ENCODE assay signal across 8 mouse cellular contexts in genomic region chr5:43235997-43236396, GRCm38 (mm10). TPM values are rescaled to one million over a fixed set of nuclear protein-coding genes. Genes with fewer than 3 reads are reported as not detected.
DNase-seq lines count a peak whose midpoint lies in the region; ATAC-seq and TF ChIP-seq lines count a peak whose summit lies in the region.

No protein-coding gene starts in this region.

- H3K9ac ChIP-seq in limb, embryonic 12.5 days (replicated peaks): no peak overlapping the region
- no peak overlapping the region for H3K9ac ChIP-seq in embryonic facial prominence, embryonic 13.5 days
- H3K9ac ChIP-seq in intestine, embryonic 14.5 days (ENCODE audit: low read length): no peak overlapping the region
- H3K9ac ChIP-seq in midbrain, postnatal 0 days (replicated peaks; ENCODE audit: low read length, poor library complexity, severe bottlenecking): peak overlapping the region; percentile 98

- H3K27me3 ChIP-seq in limb, embryonic 12.5 days: peaks cover 14% of the 10 kb centered on the region
- H3K27me3 ChIP-seq in limb, embryonic 10.5 days (ENCODE audit: low read depth, poor library complexity, severe bottlenecking): peaks cover 26% of the 10 kb centered on the region
- H3K27me3 ChIP-seq in embryonic facial prominence, embryonic 13.5 days: peaks cover 22% of the 10 kb centered on the region
- H3K27me3 ChIP-seq in intestine, embryonic 14.5 days (replicated peaks; ENCODE audit: control insufficient read depth, insufficient read depth, low read length): peaks cover 10% of the 10 kb centered on the region; the same call in 1 of the 2 replicates
- no peaks in the 10 kb centered on the region for H3K27me3 ChIP-seq in midbrain, postnatal 0 days (ENCODE audit: insufficient read depth, low read length)
- H3K27me3 ChIP-seq in thymus, adult 2 months (ENCODE audit: control insufficient read depth, insufficient read depth, low read length): peaks cover 3% of the 10 kb centered on the region; the same call in 1 of the 2 replicates

- peaks cover 12% of the 10 kb centered on the region for H3K4me1 ChIP-seq in limb, embryonic 12.5 days (replicated peaks)
- peaks cover 12% of the 10 kb centered on the region for H3K4me1 ChIP-seq in limb, embryonic 10.5 days
- peaks cover 13% of the 10 kb centered on the region for H3K4me1 ChIP-seq in embryonic facial prominence, embryonic 13.5 days
- H3K4me1 ChIP-seq in intestine, embryonic 14.5 days (replicated peaks; ENCODE audit: control insufficient read depth, insufficient read depth, low read length): 0 out of 2 replicates have a peak, but pooled peaks cover 7% of the 10 kb centered on the region
- H3K4me1 ChIP-seq in midbrain, postnatal 0 days (ENCODE audit: insufficient read depth, low read length): no peaks in the 10 kb centered on the region
- H3K4me1 ChIP-seq in thymus, adult 2 months (replicated peaks; ENCODE audit: control insufficient read depth, insufficient read depth, low read length): peaks cover 6% of the 10 kb centered on the region; the same call in 1 of the 2 replicates

- no peak for DNase-seq in limb, embryonic 10.5 days (ENCODE audit: low spot score)
- DNase-seq in intestine, embryonic 14.5 days (ENCODE audit: low spot score): no peak
- no peak for DNase-seq in midbrain, postnatal 0 days (ENCODE audit: low spot score)
- no peak for DNase-seq in spleen, postnatal 4 days (ENCODE audit: low spot score in 2 of 2)
- no peak for DNase-seq in thymus, adult 2 months
- DNase-seq in ovary, postnatal 10 days (ENCODE audit: low spot score): no peak

- peak overlapping the region; percentile 98; the same call in 1 of the 2 replicates for H3K4me2 ChIP-seq in limb, embryonic 12.5 days
- peak overlapping the region; percentile 95 for H3K4me2 ChIP-seq in embryonic facial prominence, embryonic 13.5 days
- H3K4me2 ChIP-seq in intestine, embryonic 14.5 days (ENCODE audit: low read length): peak overlapping the region; percentile 89
- H3K4me2 ChIP-seq in midbrain, postnatal 0 days (ENCODE audit: low read depth, low read length, poor library complexity, severe bottlenecking): peak overlapping the region; percentile 81

- no peaks in the 10 kb centered on the region for H3K36me3 ChIP-seq in limb, embryonic 12.5 days
- H3K36me3 ChIP-seq in limb, embryonic 10.5 days: no peaks in the 10 kb centered on the region
- H3K36me3 ChIP-seq in embryonic facial prominence, embryonic 13.5 days: no peaks in the 10 kb centered on the region
- H3K36me3 ChIP-seq in intestine, embryonic 14.5 days (ENCODE audit: control insufficient read depth, insufficient read depth, low read length): no peaks in the 10 kb centered on the region; the same call in 1 of the 2 replicates
- H3K36me3 ChIP-seq in midbrain, postnatal 0 days (ENCODE audit: insufficient read depth, low read length): no peaks in the 10 kb centered on the region
- no peaks in the 10 kb centered on the region for H3K36me3 ChIP-seq in thymus, adult 2 months (ENCODE audit: control insufficient read depth, insufficient read depth, low read length)

- peak overlapping the region; percentile 82 for H3K4me3 ChIP-seq in limb, embryonic 12.5 days (replicated peaks)
- H3K4me3 ChIP-seq in limb, embryonic 10.5 days: no peak overlapping the region
- H3K4me3 ChIP-seq in embryonic facial prominence, embryonic 13.5 days: peak overlapping the region; percentile 81
- peak overlapping the region; percentile 83 for H3K4me3 ChIP-seq in intestine, embryonic 14.5 days (ENCODE audit: low read depth, low read length)
- peak overlapping the region; percentile 99 for H3K4me3 ChIP-seq in midbrain, postnatal 0 days (ENCODE audit: low read depth, low read length)
- no peak overlapping the region for H3K4me3 ChIP-seq in thymus, adult 2 months (ENCODE audit: control insufficient read depth, insufficient read depth, low read length)

- no peak overlapping the region for H3K27ac ChIP-seq in limb, embryonic 12.5 days
- no peak overlapping the region for H3K27ac ChIP-seq in limb, embryonic 10.5 days
- H3K27ac ChIP-seq in embryonic facial prominence, embryonic 13.5 days: no peak overlapping the region
- H3K27ac ChIP-seq in intestine, embryonic 14.5 days (ENCODE audit: low read depth): no peak overlapping the region
- H3K27ac ChIP-seq in midbrain, postnatal 0 days (ENCODE audit: low read depth, low read length): peak overlapping the region; percentile 19; the same call in 1 of the 2 replicates
- no peak overlapping the region for H3K27ac ChIP-seq in thymus, adult 2 months (ENCODE audit: control insufficient read depth, insufficient read depth, low read length)

- no peak for TF ChIP-seq CTCF in midbrain, postnatal 0 days (IDR thresholded peaks at IDR 0.05)
- TF ChIP-seq CTCF in thymus, adult 2 months (IDR thresholded peaks at IDR 0.05; ENCODE audit: borderline replicate concordance, control insufficient read depth, extremely low read depth, insufficient read depth, low read length, poor library complexity): no peak

- H3K9me3 ChIP-seq in limb, embryonic 12.5 days: no peaks in the 10 kb centered on the region
- H3K9me3 ChIP-seq in limb, embryonic 10.5 days (replicated peaks): no peaks in the 10 kb centered on the region
- no peaks in the 10 kb centered on the region for H3K9me3 ChIP-seq in embryonic facial prominence, embryonic 13.5 days
- H3K9me3 ChIP-seq in intestine, embryonic 14.5 days (ENCODE audit: control insufficient read depth, low read length): no peaks in the 10 kb centered on the region
- no peaks in the 10 kb centered on the region for H3K9me3 ChIP-seq in midbrain, postnatal 0 days (ENCODE audit: low read length)

- WGBS in limb, embryonic 12.5 days: 31% methylated on average over 5 of the region's 5 CpGs
- 35% methylated on average over 5 of the region's 5 CpGs for WGBS in limb, embryonic 10.5 days
- WGBS in embryonic facial prominence, embryonic 13.5 days: 34% methylated on average over 5 of the region's 5 CpGs
- 30% methylated on average over 5 of the region's 5 CpGs for WGBS in intestine, embryonic 14.5 days
- 16% methylated on average over 5 of the region's 5 CpGs for WGBS in midbrain, postnatal 0 days
- WGBS in thymus, adult 2 months: 80% methylated on average over 5 of the region's 5 CpGs

- no peak for ATAC-seq in limb, embryonic 12.5 days (ENCODE audit: insufficient number of reproducible peaks, insufficient read depth, low FRiP score, low TSS enrichment, low read depth)
- no peak for ATAC-seq in embryonic facial prominence, embryonic 13.5 days (ENCODE audit: insufficient number of reproducible peaks, insufficient read depth, low FRiP score, low TSS enrichment, low read depth)
- ATAC-seq in intestine, embryonic 14.5 days (replicated peaks; ENCODE audit: low FRiP score, low TSS enrichment, low read depth): no peak
- ATAC-seq in midbrain, postnatal 0 days (ENCODE audit: low FRiP score): no peak

- no peak for TF ChIP-seq POLR2A in thymus, adult 2 months (IDR thresholded peaks at IDR 0.05; ENCODE audit: control insufficient read depth, extremely low read depth, insufficient read depth, low read length, poor library complexity)

RNA-seq across cellular contexts. Expression of gene Cpeb2, which starts 3.0 kb away (rescaled TPM):
- 1.2 and 1.3 TPM in 2 replicates for polyA plus RNA-seq in limb, embryonic 12.5 days (2016; fragmentation: Nextera tagmentation; extraction: Ambion mirVana)
- polyA plus RNA-seq in limb, embryonic 10.5 days (2016; fragmentation: Nextera tagmentation; extraction: Ambion mirVana): 0.53 and 1.5 TPM in 2 replicates
- polyA plus RNA-seq in embryonic facial prominence, embryonic 13.5 days (2015; fragmentation: Nextera tagmentation; extraction: Ambion mirVana): 2.0 and 2.2 TPM in 2 replicates
- 2.4 and 2.6 TPM in 2 replicates for polyA plus RNA-seq in intestine, embryonic 14.5 days (2014; fragmentation: Nextera tagmentation; extraction: Ambion mirVana)
- total RNA-seq in midbrain, postnatal 0 days (2014; rRNA removed): 29.5 and 42.2 TPM in 2 replicates
- 12.9 and 15.3 TPM in 2 replicates for polyA plus RNA-seq in midbrain, postnatal 0 days (2015; fragmentation: Nextera tagmentation; extraction: Ambion mirVana)
- polyA plus RNA-seq in thymus, adult 2 months (2012; rRNA removed): 4.2 and 8.1 TPM in 2 replicates

Comparison
In these comparisons a context has a peak if more than half of its experiments do, and no peak if none do; other contexts are left out.
1. H3K4me3 ChIP-seq: peak in limb, embryonic 12.5 days (single experiment), embryonic facial prominence, embryonic 13.5 days (single experiment), intestine, embryonic 14.5 days (single experiment) and midbrain, postnatal 0 days (single experiment); none in limb, embryonic 10.5 days (single experiment) and thymus, adult 2 months (single experiment).
2. Peak in every context shown above with its lines, with median percentiles within 50 percentile points of each other: H3K4me2 ChIP-seq.